Mouse (Mus musculus) kidney, adult 9 months (tissue): ENCODE data around the gene Fgl2.

Experiments used
- DNase-seq: peaks from one replicate; pipeline ENCODE4 v3.0.0; 2022

Gene Fgl2

DNA sequence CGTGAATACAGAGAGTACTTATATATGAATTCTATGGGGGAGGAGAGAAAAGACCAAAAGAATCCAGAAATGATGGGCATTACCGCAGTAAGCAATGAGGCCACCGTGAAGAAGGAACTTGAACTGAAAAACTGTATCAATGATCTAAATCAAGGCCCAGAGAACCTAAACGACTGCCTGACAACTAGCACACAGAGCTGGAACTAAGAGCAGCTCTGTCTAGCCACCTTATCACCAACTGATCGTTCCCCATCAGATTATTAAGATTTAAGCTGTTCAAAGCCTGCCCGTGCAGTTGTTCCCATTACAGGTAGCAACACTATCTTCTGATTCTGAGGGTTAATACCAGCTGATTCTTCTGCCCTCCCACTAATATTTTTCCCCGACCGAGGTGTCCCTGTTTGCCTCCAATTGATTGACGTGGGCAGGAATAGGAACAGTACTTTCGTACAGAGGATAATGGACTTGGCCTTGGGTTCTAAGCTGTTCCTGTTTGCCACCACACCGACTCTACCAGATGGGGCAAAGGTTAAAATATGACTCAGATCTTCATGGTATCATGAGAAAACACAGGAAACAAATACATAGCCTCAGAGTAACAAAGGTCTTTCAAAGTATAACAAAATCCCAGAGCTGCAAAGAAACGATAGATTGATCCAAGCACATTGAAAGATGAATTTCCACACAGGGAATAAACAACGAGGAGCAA is 12.0 kb downstream of the Fgl2 start:
- DNase-seq: no peak

DNA sequence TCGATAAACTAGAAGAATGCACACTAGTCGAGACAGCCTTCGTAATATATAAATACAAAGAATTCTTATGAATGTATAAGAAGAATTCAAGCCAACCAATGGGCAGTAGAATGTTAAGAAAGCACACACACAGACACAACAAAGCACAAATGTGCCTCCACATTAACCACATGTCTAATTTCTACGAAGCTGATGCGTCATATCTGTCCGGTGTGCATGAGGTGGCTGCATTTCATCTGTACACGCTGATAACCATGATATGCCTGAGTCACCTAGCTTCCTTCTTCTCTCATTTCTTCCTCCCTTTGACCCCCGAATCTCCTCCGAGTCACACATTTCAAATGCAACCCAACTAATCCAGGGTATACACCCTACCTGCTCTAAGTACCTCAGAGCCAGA is 12.5 kb downstream of the Fgl2 start:
- DNase-seq: no peak

DNA sequence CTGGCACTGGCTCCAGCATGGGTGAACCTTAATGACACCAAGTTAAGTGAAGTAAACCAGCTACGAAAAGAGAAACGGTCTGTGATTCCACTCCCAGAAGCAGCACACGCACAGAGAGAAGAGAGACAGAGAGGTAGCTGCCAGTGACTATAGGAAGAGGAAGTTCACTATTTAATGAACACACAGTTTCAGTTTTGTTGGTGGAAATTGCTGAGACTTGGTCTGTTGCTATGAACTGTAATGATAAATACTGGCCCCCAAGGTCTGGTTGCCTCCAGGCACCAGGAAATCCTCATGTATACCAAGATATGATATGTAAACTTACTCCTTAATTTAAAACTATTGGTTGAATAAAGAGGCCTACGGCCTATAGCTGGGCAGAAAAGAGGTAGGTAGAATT is 14.0 kb downstream of the Fgl2 start:
- no peak for DNase-seq

DNA sequence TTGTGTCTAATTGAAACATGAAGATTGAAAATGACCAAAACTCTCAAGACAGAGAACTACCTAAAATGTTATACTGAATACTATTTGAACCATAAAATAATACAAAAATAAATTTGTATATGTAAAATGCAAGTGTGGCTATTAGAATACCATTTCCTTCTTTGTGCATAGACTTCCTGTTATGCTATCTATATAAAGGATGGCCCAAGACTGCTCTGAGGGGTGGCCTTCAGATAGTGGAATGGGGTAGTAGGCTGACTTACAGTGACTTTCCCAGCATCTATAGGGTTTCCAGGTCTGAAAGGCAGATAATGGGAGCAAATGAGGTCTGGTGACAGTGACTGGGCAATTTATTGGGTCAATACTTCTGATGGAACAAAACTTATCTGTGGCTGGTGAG is 14.9 kb downstream of the Fgl2 start:
- no peak for DNase-seq

DNA sequence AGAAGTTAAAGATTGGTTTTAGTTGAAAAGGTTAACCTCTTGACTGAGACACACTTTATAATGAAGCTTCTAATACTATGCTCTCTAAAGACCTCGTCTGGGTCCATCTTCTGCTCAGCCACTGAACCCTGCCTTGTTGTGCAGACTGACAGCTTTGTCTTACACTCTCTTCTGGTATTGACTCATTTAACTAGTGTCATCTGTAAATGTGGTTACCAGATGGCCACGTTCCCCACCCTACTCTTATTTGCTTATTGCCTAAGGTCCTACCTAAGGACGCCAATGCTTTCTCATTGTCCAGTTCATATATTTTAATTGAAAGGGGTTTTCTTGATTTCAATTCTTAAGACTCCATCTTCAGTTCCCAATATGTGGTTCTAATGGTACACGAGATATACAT is 16.4 kb downstream of the Fgl2 start:
- no peak for DNase-seq

DNA sequence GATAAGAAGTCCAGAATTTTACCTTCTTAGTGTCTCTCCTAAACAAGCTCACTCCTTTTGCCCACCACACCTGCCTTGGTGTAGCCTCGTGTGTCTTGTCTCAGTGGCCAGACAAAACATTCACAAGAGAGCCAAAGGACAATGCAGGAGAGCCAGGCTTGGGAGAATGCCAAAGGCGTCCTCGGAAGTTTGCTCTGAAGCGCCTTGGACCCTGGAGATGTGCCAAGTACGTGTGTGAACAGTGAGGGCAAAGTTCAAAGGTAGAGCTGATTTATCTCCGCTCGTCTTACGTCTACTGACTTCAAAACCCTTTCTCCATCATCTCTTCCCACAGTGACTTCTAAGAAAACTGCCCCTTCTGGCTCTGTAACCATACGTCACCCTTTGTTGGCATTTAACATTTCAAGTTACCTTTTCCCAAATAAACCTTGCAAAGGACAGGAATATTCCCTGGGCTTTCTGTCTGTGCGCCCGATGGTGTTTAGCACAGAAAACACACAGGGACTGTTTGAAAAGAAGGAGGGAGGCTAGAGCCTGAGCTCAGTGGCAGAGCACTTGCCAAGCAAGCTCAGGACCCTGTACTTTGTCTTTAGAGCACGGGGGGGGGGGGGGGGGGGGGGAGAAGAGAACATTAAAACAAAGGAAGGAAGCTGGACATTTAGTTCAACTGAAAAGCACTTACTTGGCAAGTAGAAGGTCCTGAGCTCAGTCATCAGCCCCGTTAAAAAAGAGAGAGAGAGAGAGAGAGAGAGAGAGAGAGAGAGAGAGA is 19.4 kb downstream of the Fgl2 start:
- peak; percentile 85 for DNase-seq

DNA sequence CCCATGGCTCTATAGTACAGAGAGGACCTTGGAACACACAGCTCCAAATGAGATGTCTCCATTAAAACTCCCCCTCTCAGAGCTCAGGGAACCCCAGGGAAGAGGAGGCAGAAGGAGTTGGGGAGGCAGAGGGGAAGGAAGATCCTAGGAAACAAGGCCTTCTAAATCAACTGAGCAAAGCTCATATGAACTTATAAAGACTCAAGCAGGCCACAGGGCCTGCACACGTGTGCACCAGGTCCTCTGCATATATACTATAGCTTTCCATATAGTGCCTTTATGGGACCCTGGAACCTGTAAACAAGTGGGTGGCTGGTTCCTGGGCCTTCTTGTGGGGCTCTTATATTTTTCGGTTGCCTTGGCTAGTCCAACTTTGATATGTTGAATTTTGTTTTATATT is 22.1 kb downstream of the Fgl2 start:
- no peak for DNase-seq

DNA sequence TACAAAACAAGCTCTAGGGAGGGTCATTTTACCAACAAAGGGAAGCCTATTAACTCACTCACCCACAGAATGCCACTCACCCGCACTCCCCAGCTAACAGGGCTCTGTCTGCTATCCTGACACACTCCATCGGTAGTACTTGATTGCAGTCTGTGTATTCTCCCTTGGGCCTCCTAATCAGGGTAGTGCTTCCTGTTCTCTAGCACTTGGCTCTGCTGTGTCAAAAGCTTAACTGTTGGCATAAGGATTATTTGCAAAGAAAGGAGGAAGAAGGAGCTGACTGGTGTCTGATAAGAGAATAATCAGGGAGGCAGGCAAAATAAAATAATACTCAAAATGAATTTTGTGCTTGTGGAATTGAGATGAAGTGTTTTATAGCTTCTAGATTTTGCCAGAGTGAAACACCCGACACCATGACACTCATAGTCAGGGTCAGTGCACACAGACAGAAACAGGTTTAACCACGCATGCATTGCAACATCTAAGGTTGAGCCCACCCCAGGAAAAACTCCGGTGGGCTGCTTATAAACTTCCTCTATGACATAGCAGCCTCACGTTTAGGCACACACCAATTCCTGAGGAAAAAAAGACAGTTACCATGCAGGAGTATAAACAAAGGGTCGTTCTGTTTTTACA is 22.9 kb downstream of the Fgl2 start:
- no peak for DNase-seq

DNA sequence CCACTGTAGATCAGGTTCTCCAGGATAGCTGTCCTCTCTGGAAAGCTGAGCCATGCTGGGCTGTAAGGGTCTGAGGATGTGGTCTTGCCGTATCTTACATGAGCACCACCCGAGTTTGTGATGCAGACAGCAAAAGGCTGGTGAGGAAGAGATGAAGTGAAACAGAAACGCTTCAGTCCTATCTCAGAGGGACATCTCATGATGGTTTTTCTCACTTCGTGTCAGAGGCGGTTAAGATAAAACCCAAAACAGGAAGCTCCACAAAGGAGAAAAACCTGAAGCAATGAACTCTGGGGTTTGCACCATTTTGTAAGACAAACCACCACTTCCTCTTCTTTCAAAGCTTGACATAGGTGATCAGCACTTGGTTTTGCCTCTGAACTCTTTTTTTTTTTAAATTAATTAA is 38.8 kb downstream of the Fgl2 start:
- DNase-seq: no peak

DNA sequence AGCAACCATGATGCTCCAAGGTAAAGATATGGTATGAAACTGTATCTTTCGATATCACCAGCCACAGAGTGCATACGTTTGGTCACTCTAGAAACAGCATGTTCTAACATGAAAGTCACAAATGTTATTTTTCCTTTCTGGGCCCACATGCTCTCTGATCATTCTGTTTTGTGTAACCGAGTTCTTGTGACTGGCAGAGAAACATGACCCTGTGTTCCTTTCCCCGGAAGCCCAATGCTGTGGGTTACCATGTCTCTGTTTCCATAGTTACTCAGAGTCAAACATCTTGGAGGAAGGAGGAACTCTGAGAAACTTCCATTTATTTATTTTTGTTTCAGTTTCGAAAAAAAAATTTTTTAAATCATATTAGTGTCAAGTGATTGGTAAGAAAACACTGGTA is 39.6 kb downstream of the Fgl2 start:
- DNase-seq: no peak

DNA sequence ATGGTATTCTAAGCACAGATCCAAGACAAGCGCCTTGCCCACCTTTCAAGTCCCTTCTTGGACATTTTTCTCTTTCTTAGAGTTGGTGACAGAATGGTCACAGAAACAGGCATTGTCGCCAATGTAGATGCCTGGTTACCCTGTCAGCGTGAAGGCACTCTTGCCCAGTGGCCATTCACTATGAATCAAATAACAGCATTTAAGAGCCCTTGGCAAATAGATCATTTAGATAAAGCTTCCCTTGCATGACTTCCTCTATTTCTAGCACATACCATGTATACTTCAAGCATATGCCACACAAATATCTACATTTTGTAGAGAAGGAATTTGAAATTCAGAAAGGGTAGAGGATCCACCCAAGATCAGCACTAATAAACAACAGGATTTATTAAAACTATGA is 40.9 kb downstream of the Fgl2 start:
- no peak for DNase-seq

DNA sequence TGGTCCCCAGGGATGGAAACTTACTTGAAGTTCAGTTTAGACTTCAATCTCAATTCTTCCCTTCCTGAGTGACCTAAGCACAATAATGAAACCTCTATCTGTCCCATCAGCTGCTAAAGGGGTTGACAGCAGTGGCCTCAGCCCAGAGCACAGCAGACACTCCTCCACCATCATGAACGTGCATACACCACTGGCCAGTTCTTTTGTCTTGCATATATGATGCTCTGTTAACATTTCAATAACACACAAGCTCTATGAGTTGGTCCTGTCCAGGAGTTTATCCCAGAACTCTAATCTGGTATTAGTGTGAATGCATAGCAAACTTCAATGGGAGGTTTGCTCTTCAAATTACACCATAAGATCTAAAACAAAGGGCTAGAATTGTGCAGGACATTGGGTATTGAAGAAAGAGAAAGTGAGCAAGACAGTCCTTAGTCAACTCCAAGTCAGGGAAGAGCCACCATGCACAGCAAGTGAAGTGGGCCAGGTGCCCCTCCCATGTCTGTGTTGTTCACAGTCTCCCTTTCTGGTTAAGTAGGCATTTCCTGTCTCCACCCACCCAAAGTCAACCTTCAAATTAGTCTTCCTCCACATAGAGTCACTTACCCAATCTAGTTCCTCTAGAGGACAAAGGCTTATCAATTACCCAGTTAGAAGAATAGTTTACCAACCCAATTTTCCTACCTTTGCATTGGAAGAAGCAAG is 41.8 kb downstream of the Fgl2 start:
- no peak for DNase-seq

DNA sequence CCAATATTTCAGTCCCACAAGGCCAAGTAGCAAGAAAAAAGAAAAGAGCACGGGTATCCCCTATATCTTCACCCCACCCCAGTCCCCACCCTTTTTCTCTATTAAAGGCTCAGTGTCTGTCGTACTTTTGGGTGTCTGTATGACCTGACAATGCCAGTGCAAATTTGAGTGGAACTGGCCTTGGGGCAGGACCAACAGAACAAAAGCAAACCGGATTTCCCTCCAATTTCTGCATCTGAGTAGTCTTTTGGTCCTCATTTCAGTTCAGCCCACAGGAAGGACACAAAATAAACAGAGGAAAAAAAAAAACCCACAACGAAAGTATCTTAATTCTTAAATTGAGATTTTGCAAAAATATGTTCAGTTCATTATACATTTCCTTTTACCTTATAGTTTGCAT is 46.2 kb downstream of the Fgl2 start:
- no peak for DNase-seq

DNA sequence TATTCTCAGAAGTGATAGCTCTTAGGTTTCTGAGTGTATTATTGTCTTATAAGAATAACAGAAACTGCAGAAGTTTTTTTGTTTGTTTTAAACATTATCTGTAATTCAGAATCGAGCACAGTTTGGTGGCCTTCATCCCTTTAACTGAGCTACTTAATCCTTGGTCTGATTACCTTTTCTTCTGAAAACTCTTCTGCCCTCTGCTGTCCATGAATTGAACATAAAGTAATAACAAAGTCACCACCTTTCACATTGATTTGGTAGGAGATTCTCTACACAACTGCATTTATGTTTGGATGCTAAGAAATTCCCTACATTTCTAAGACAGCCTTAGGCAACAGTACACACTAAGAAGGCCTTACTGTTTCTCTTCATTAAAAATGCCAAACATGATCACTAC is 48.2 kb downstream of the Fgl2 start:
- DNase-seq: peak; percentile 61

DNA sequence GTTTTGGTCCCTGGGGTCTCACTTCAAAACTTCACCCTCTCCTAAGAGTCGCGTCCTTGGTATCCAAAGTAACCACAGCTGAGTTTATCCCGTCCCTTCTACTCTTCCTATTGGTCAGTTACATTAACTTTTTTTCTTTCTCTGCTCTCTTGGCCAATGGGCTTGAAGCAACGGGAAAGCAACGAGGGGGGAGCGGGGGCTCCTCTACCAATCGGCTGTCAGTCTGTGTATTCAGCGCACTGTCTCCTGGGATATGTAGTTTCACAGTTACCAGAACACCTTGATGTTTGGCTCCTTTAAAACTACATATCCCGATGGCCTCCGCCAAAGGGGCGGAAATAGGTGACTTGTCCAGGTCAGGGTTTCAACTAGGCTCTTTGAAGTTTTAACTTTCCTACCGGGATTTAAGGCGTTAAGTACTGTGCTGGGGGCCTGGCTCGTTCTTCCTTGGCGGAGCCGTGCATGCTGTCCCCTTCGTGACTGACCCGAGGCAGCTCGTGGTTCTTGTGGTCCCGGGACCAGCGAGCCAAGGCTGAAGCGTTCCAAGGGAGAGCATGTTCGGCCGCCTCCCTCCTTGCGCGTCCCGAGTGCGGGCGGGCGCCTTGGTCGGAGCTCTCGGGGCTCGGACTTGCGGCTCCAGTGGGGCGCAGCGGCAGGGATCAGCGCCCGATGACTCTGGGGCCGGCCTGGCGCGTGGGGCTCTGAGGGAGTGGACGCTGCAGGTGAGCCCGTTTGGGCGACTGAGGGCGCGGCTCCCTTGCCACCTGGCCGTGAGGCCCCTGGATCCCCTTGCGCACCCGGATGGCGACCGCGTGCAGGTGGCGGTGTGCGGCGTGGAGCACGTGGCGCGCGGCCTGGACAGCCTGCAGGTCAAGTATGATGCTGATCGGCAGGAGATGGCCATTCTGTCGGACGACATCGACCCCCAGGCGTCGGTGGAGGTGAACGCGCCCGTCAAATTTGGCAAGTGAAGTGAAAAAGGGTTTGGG is 52.5 kb downstream of the Fgl2 start, which contains the start of the genes Ccdc146 and Fam185a:
Ccdc146 (minus strand) TSS at position 64 of the 989 bp plus-strand sequence.
Fam185a (plus strand) TSS at position 345 of the 989 bp plus-strand sequence.
- DNase-seq: peak; percentile 99

DNA sequence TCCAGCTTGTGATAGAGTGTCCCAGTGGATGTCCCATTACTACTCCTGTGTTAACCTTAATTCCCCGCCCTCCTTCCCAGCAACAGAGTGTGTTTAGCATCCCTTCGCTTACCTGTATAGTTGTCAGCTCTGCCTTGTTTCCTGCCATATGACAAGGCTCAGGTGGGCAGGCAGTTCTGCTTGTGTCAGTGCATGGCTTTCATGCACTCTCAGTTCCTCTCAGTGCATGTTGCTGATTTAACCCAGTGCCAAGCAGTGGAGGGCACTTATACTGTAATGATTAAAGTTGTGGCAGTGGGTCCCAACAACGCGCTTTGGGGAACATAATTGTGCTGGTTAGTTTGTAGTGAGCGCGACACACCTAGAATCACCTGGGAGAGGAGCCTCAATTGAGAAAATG is 54.2 kb downstream of the Fgl2 start:
- no peak for DNase-seq
